Mouse (Mus musculus): Measurements from ENCODE around the gene Slit1.

Slit1 gene

DNA sequence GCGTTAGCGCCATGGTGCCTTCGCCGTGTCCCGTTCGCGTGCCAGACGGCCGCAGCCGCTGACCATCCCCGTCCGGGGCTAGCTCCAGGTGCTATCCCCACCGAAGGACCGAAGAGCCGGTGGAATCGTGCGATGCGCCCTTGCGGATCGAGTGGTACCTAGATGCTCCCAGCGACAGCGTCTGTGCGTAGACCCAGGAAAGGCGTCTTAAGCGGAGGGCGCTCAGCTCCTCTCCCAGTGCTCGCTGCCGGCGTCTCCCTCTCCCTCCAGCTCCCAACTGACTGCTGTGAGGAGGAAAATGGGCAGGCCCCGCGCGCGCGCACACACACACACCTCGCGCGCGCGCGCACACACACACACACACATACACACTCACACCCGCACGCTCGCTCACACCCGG, at the start of gene Slit1:
Gene Slit1, minus strand, starts transcription at position 270 of the 400 bp plus-strand sequence.
- DNase-seq (ENCODE audit: extremely low spot score): no peak

- no peak for DNase-seq (ENCODE audit: extremely low spot score)
Observed at GRCm38 (mm10) chr19:41792934-41793486, 49.5 kb upstream of the Slit1 start.

- no peak for DNase-seq (ENCODE audit: extremely low spot score)
Observed at GRCm38 (mm10) chr19:41791384-41791783, 47.9 kb upstream of the Slit1 start.

DNA sequence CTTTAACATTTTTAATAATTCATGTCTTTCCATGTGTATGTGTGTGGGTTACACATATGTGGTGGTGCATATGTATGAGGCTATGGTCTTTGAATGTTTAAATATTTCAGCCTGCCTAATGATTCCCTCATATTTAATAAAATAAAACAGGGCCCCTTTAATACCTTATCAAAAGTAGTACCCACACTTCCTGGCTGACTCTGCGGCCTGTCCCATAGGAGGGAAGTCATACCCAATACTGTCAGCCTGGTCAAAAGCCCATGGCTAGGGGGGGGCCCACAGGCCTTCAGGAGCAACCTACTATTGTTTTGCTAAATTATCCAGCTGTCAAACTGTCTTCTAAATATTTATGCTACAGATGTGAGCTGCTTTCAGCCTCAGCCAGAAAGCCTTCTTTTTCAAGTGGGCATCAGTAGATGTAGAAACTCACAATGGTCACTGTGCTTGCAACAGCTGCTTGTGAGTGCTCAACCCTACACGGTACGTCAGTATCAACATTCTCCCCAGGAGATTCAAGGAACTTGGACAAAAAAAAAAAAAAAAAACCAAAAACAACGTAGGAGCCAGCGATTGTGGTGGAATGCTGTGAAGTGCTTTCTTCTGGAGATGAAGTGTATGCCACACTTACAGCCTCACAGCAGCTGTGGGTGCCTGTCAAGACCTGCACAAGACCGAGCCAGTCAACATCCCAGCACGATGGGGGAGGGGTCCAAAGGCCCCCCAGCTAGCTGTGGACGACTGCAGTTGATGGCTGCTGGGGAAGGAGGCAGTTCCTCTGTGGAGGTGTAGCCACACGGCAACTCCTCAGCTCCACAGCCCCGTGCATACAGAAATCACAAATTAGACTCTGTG, 45.9 kb upstream of the Slit1 start:
- DNase-seq (ENCODE audit: extremely low spot score): no peak

GRCm38 (mm10) chr19:41786896-41787295, 43.4 kb upstream of the Slit1 start:
- DNase-seq (ENCODE audit: extremely low spot score): no peak

DNA sequence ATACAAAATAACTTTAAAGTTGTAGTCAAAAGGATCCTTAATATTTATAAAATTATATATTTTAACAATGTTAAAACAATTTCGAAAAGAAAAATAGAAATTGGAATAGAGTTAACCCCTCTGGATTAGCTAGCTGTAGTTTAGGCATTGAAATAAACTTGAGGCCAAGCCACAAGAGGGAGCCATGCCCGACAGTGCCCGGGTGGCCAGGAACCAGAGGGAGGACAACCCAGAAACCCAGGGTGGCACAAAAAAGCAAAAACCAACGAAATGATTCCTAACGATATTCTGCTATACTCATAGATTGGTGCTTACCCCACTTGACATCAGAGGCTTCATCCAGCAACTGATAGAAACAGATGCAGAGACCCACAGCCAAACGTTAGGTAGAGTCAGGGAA, 34.0 kb upstream of the Slit1 start:
- DNase-seq (ENCODE audit: extremely low spot score): no peak

- DNase-seq (ENCODE audit: extremely low spot score): no peak
Observed at GRCm38 (mm10) chr19:41768711-41769110, 25.2 kb upstream of the Slit1 start.

GRCm38 (mm10) chr19:41766628-41767027, 23.2 kb upstream of the Slit1 start:
- DNase-seq (ENCODE audit: extremely low spot score): no peak

DNA sequence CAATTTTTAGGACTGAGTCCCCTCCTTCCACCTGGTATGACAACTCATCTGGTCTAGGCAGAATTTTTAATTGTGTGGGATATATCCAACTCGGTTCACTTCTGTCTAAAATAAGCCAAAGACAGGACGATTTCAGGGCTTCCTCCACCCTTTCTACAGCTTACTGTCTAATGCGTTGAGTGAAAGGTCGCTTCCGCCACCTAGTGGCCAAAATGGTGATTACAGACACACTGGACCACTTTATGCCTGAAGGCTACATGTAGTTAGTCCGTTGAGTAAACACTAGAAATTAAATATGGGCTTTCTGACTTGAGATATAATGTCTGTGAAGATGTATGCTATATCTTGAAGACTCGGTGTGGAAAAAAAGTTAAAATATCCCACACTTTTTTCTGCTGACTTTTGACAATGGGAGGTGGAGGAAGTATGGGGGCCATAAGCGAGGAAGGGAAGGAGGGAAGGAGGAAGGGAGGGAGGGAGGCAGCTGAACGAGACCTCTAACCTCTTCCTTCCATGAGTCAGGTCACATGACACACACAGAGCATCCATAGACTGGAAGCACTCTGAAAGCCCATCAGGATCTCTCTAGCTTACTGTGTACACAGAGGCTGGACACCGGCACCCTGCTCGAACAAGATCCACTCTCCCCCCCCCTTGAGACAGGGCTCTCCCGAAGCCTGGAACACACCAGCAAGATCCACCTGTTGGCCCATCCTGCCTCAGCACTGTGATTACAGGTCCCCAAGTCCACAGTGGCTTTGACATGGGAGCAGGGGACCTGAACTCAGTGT, 20.6 kb upstream of the Slit1 start:
- DNase-seq (ENCODE audit: extremely low spot score): peak; percentile 86

DNA sequence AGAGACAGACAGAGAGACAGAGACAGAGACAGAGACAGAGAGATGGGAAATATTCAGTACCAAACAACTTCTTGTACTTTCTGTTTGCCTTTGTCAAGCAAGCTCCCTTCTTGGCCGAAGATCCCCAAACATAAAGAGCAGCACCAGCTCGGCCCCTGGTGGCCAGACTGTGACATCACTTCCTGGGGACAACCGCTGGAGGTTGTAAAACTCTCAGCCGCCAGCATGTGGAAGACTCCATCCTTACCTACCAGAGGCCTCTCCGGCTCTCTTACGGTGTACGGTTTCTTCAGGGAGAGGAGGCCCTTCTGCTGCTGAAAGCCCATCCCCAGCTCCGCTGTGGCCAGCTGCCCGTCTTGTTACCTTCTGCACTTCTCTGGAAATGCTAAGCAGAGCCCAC, 18.1 kb upstream of the Slit1 start:
- peak; percentile 49 for DNase-seq (ENCODE audit: extremely low spot score)

GRCm38 (mm10) chr19:41759765-41760164, 16.3 kb upstream of the Slit1 start:
- DNase-seq (ENCODE audit: extremely low spot score): no peak

GRCm38 (mm10) chr19:41759270-41759669, 15.8 kb upstream of the Slit1 start:
- no peak for DNase-seq (ENCODE audit: extremely low spot score)

DNA sequence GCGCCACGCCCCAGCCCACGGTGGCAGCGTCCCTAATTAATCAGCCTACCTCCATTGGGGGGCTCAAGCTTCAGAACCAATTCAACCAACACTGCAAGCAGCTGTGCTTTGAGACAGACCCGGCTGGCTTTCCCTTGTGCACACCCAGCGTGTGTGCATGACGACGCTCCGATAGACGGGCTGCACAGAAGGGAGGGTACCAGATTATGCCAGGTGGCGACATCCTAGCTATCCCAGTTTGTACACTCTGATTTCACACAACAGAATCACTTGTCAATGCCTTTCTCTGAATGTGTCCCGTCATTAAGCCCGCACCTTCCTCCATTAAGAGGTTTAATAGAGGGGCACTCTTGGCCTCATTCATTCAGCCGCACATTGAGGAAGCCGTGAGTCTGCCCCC, 11.3 kb upstream of the Slit1 start:
- no peak for DNase-seq (ENCODE audit: extremely low spot score)

- no peak for DNase-seq (ENCODE audit: extremely low spot score)
Observed at GRCm38 (mm10) chr19:41751906-41752305, 8.4 kb upstream of the Slit1 start.

DNA sequence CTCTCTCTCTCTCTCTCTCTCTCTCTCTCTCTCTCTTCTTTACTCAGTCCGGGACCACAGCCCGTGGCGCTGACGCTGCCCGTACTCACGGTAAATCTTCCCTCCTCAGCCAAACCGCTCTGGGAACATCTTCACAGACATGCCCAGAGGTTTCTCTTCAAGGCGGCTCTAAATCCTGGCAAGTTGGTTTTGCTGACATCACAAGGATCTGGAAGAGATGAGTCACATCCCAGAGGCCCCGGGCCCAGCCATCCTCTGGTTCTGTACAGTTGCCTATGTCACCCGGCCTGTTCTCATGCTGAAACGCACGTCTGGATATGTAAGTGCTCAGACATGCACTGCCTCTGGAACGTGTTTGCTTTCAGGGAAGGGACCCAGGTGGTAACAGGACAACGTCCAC, 4.0 kb upstream of the Slit1 start:
- DNase-seq (ENCODE audit: extremely low spot score): no peak

- no peak for DNase-seq (ENCODE audit: extremely low spot score)
Observed at GRCm38 (mm10) chr19:41745941-41746557, 2.6 kb upstream of the Slit1 start.

DNA sequence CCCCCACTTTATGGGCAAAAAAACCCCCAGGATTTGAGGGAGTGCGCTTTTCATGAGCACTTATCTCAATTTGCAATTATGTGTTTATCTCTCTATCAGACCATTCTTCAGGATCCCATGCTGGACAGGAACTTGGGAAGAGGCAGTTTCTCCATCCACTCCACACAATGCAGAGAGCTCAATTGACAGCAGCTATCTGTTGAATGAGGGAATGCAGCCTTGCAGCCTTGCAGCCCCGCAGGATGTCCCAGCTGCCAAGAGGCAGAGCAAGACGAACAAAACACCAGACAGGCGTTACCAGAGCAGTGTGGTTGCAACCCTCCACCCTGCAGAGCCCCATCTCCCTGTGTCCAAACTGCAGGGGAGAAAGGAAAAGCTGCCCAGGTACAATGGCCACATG, 4.6 kb downstream of the Slit1 start:
- DNase-seq (ENCODE audit: extremely low spot score): no peak

DNA sequence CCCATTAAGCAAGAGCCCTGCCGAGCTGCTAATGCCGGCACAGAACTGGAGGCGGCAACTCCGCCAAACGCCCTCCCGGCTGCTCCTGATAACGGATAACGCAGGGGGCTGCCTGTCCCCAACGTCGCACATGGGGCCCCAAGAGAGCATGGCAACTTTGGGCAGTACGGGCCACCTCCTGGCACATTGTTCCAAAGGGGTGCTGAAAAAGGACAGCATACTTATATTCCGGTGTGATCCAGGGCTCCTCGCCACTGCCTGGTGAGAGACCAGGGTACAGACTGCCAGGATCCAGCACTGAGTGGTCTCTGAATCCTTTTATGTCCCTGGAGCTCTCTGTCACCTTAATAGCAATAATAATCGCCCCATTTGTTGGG, 5.0 kb downstream of the Slit1 start:
- no peak for DNase-seq (ENCODE audit: extremely low spot score)

DNA sequence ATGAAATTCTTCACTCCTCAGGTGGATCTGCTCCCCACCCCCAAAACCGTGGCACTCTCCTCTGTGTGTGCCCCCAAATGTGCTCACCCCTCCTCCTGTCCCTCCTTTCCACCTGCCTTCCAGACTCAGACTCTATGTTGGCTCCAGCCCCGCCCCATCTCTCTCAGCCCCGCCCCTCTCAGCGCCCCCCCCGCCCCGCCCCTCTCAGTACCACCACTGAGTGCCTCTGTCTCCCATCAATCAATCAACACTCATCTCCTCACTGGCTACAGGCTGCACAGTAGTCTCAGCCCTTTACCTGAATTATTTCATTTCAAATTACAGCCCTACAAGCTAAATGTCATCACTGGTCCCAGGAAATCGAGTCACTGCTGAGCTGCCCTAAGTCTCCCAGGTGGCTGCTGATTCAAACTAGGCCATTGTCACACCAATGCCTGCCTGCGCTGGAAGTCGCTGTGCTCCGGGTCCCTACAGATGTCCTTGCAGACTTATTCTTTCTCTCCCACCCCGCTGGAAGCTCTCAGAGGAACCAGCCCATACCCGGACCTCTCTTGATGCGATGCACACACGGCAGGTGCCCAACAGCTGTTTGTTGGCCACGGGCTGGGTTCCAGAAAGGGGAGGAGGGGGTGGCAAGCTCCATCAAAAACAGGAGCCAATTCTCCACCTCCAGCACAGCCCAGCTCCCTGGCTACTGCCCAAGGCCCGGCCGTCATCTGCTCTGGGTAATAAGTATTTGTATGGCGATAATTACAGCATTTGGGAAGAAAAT, 5.6 kb downstream of the Slit1 start:
- DNase-seq (ENCODE audit: extremely low spot score): no peak

- no peak for DNase-seq (ENCODE audit: extremely low spot score)
Observed at GRCm38 (mm10) chr19:41734685-41735084, 8.8 kb downstream of the Slit1 start.

GRCm38 (mm10) chr19:41725491-41725890, 18.0 kb downstream of the Slit1 start:
- no peak for DNase-seq (ENCODE audit: extremely low spot score)

All from embryo, embryonic 9.5 days (tissue).